Mouse (Mus musculus) stomach, embryonic 16.5 days (tissue): ENCODE results near the gene Shroom4. TPM values are rescaled to one million over a fixed set of nuclear protein-coding genes. Genes with fewer than 3 reads are reported as not detected.

Experiments used
- ATAC-seq: fragments of 200-750 bp; cut with Nextera tagmentation; 2 replicates; pipeline ENCODE4 v1.8.0; 2017; ENCODE audit warnings: moderate number of reproducible peaks, moderate TSS enrichment; ENCODE audit not compliant: insufficient read depth, low FRiP score
- H3K27ac ChIP-seq: fragments of 300-500 bp; sonication (generic); 2 replicates; pipeline ENCODE4 v1.5.1; 2014; ENCODE audit warnings: low read length
- H3K27me3 ChIP-seq: fragments of 300-500 bp; sonication (generic); 2 replicates; pipeline ENCODE4 v1.6.1; 2014; ENCODE audit warnings: low read length, control low read depth, mixed read lengths; ENCODE audit not compliant: control insufficient read depth, insufficient read depth
- H3K36me3 ChIP-seq: fragments of 300-500 bp; sonication (generic); 2 replicates; pipeline ENCODE4 v1.6.1; 2014; ENCODE audit warnings: low read length; ENCODE audit not compliant: control insufficient read depth, insufficient read depth
- H3K4me1 ChIP-seq: fragments of 300-500 bp; sonication (generic); 2 replicates; pipeline ENCODE4 v1.6.1; 2014; ENCODE audit warnings: low read length, control low read depth, mixed read lengths; ENCODE audit not compliant: control insufficient read depth, insufficient read depth
- H3K4me2 ChIP-seq: fragments of 300-500 bp; sonication (generic); 2 replicates; pipeline ENCODE4 v1.6.1; 2014; ENCODE audit warnings: low read depth, low read length, mixed read lengths
- H3K4me3 ChIP-seq: fragments of 300-500 bp; sonication (generic); replicated peaks from 2 replicates; pipeline ENCODE4 v1.5.1; 2014; ENCODE audit warnings: mild to moderate bottlenecking, low read length
- H3K9ac ChIP-seq: fragments of 300-500 bp; sonication (generic); 2 replicates; pipeline ENCODE4 v1.6.1; 2014; ENCODE audit warnings: low read length
- H3K9me3 ChIP-seq: fragments of 300-500 bp; sonication (generic); replicated peaks from 2 replicates; pipeline ENCODE4 v1.6.1; 2016; ENCODE audit warnings: low read length, control low read depth; ENCODE audit not compliant: control insufficient read depth
- WGBS: fragments of 180-500 bp; shearing (Covaris S2); extraction: QIAGEN DNeasy Blood & Tissue Kit; methylation state at CpG from one replicate; pipeline ENCODE4 v1.1.7; 2014; 5-methylcytosine and 5-hydroxymethylcytosine counted together
- polyA plus RNA-seq: library from polyadenylated mRNA; unstranded; fragments of >200 nt; fragmentation: Nextera tagmentation; extraction: Ambion mirVana; gene quantifications from 2 replicates; pipeline ENCODE4 v1.2.1, GENCODE M21; 2015

Gene Shroom4
- polyA plus RNA-seq, 1 experiment from 2014 or later = 3.0 TPM

DNA sequence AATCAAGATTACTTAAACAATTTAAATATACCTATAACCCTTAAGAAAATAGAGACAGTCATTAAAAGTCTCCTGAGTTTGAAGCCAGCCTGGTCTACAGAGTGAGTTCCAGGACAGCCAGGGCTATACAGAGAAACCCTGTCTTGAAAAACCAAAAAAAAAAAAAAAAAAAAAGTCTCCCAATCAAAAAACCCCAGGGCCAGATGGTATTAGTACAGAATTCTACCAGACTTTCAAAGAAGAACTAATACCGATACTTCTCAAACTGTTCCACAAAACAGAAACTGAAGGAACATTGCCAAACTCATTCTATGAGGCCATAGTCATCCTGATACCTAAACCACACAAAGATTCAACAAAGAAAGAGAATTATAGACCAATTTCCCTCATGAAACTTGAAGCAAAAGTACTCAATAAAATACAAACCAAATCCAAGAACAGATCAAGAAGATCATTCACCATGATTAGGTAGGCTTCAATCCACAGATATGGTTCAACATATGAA, 259.2 kb downstream of the Shroom4 start:
- Histone ChIP-seq H3K4me1 (no peaks in the 10 kb centered on the region), H3K9me3 (no peaks in the 10 kb centered on the region), H3K4me3 (no peak overlapping the region), H3K27ac (no peak overlapping the region), H3K36me3 (no peaks in the 10 kb centered on the region), H3K9ac (no peak overlapping the region), H3K27me3 (no peaks in the 10 kb centered on the region), H3K4me2 (no peak overlapping the region)
- WGBS = 100% methylated on average over 1 of the region's 1 CpGs
- ATAC-seq = no peak

Other genes with a start within 250 kb of the Shroom4 start
- 2.4 and 3.2 TPM in 2 replicates for gene Nudt10, start 226.8 kb upstream of the Shroom4 start, polyA plus RNA-seq
- gene Bmp15, start 79.1 kb upstream of the Shroom4 start, polyA plus RNA-seq = not detected in 2 replicates